In the genomic region with DNA sequence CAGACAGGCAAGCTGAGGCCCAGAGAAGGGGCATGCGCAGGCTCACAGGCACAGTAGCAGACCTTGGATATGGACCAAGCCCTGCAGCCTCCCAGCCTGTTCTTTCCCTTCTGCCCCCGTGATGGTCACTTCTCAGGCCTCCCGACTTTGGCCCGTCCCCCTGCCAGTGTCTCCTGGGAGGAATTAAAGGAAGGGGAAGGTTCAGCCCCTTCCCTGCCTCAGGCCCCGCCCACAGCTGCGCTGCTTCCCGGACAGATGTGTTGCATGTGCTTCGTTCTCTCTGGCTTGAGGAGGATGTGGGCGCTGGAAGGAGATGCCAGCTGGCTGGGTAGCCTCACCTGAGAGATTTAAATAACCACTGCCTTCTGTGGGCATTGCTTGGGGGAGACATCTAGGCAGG, we compare ENCODE assay signal across 10 mouse cellular contexts. TPM values are rescaled to one million over a fixed set of nuclear protein-coding genes. Genes with fewer than 3 reads are reported as not detected.
DNase-seq lines count a peak whose midpoint lies in the region; ATAC-seq lines count a peak whose summit lies in the region.
"Had no signal": no experiment of that assay in that cellular context is flagged by ENCODE, and none has a peak within 500 bp of the region (broad histone marks: within the 10 kb centered on the region; RNA-seq: fewer than 3 reads in every experiment).

No protein-coding gene starts in this region.

- no peaks in the 10 kb centered on the region for H3K36me3 ChIP-seq in kidney, embryonic 15.5 days
- no peaks in the 10 kb centered on the region for H3K36me3 ChIP-seq in midbrain, embryonic 16.5 days (ENCODE audit: control insufficient read depth, insufficient read depth, low read length)

- H3K27me3 ChIP-seq in kidney, embryonic 15.5 days: peaks cover 68% of the 10 kb centered on the region
- peaks cover 48% of the 10 kb centered on the region for H3K27me3 ChIP-seq in midbrain, embryonic 16.5 days (ENCODE audit: control insufficient read depth, insufficient read depth, low read depth, low read length)

- peaks cover 56% of the 10 kb centered on the region for H3K4me1 ChIP-seq in kidney, embryonic 15.5 days
- H3K4me1 ChIP-seq in midbrain, embryonic 16.5 days (ENCODE audit: control insufficient read depth, insufficient read depth, low read length): peaks cover 19% of the 10 kb centered on the region

- DNase-seq in adrenal gland, postnatal 14 days: peak; percentile 46
- no peak for DNase-seq in adrenal gland, adult 18-20 months (ENCODE audit: low spot score in 2 of 2)
- DNase-seq in kidney, postnatal 25 days: peak; percentile 52 to 70
- peak; percentile 50 for DNase-seq in gastrocnemius, postnatal 10 days
- DNase-seq in testis, postnatal 10 days (ENCODE audit: low spot score): peak; percentile 81
- no peak for DNase-seq in T-cell, adult 2 months (ENCODE audit: low spot score)

- WGBS in kidney, embryonic 15.5 days: 12% methylated on average over 9 of the region's 9 CpGs
- WGBS in midbrain, embryonic 16.5 days: 12% methylated on average over 9 of the region's 9 CpGs

- H3K4me2 ChIP-seq in kidney, embryonic 15.5 days: no peak overlapping the region
- H3K4me2 ChIP-seq in midbrain, embryonic 16.5 days (ENCODE audit: low read length): no peak overlapping the region

- no peak overlapping the region for H3K27ac ChIP-seq in kidney, embryonic 15.5 days
- H3K27ac ChIP-seq in midbrain, embryonic 16.5 days (ENCODE audit: low read length): no peak overlapping the region

- no peak overlapping the region for H3K9ac ChIP-seq in kidney, embryonic 15.5 days
- H3K9ac ChIP-seq in midbrain, embryonic 16.5 days (ENCODE audit: low read depth, low read length): no peak overlapping the region

- no peak overlapping the region for H3K4me3 ChIP-seq in kidney, embryonic 15.5 days (replicated peaks)
- no peak overlapping the region for H3K4me3 ChIP-seq in midbrain, embryonic 16.5 days (ENCODE audit: low read depth, low read length)

- no peak for ATAC-seq in kidney, embryonic 15.5 days (replicated peaks; ENCODE audit: low FRiP score)
- ATAC-seq in midbrain, embryonic 16.5 days: no peak

- H3K9me3 ChIP-seq in kidney, embryonic 15.5 days (replicated peaks): no peaks in the 10 kb centered on the region
- H3K9me3 ChIP-seq in midbrain, embryonic 16.5 days (replicated peaks; ENCODE audit: control insufficient read depth, low read length, poor library complexity, severe bottlenecking): no peaks in the 10 kb centered on the region

RNA-seq across cellular contexts. Expression of gene Kdelr3, which starts 2.3 kb away (rescaled TPM):
- total RNA-seq in adrenal gland, postnatal 14 days (2021): 6.8 and 7.3 TPM in 2 replicates
- total RNA-seq in adrenal gland, adult 18-20 months (2021): 1 to 10 TPM; 1.6 to 4.0 TPM
- polyA plus RNA-seq in kidney, embryonic 15.5 days (2015; fragmentation: Nextera tagmentation; extraction: Ambion mirVana): 69.5 and 71.8 TPM in 2 replicates
- 10 to 100 TPM; 29.9 to 38.0 TPM for total RNA-seq in gastrocnemius, postnatal 10 days (2021)
- polyA plus RNA-seq in midbrain, embryonic 16.5 days (2015; fragmentation: Nextera tagmentation; extraction: Ambion mirVana): 7.5 and 9.3 TPM in 2 replicates

RNA-seq across cellular contexts. Expression of gene Kcnj4, which starts 8.9 kb away (rescaled TPM):
- 0.19 and 0.23 TPM in 2 replicates for total RNA-seq in adrenal gland, postnatal 14 days (2021)
- under 1 TPM in 1 of 2 experiments, not detected in 1; 0.42 TPM for total RNA-seq in adrenal gland, adult 18-20 months (2021)
- 0.08 and 0.12 TPM in 2 replicates for polyA plus RNA-seq in kidney, embryonic 15.5 days (2015; fragmentation: Nextera tagmentation; extraction: Ambion mirVana)
- under 1 TPM; 0.26 to 0.27 TPM for total RNA-seq in gastrocnemius, postnatal 10 days (2021)
- polyA plus RNA-seq in midbrain, embryonic 16.5 days (2015; fragmentation: Nextera tagmentation; extraction: Ambion mirVana): not detected in 2 replicates
- total RNA-seq: megakaryocyte progenitor cell, adult 5-6 weeks had no signal
- polyA plus RNA-seq: spleen, adult 2 months had no signal

RNA-seq across cellular contexts. Expression of gene Ddx17, which starts 32.6 kb away (rescaled TPM):
- total RNA-seq in adrenal gland, postnatal 14 days (2021): 281 and 315 TPM in 2 replicates
- 100 to 1,000 TPM; 263 to 265 TPM for total RNA-seq in adrenal gland, adult 18-20 months (2021)
- 50.0 and 51.0 TPM in 2 replicates for polyA plus RNA-seq in kidney, embryonic 15.5 days (2015; fragmentation: Nextera tagmentation; extraction: Ambion mirVana)
- 100 to 1,000 TPM in 1 of 2 experiments, 10 to 100 TPM in 1; 94.8 to 163 TPM for total RNA-seq in gastrocnemius, postnatal 10 days (2021)
- 49.8 and 56.8 TPM in 2 replicates for polyA plus RNA-seq in midbrain, embryonic 16.5 days (2015; fragmentation: Nextera tagmentation; extraction: Ambion mirVana)

RNA-seq across cellular contexts. Expression of gene Csnk1e, which starts 58.6 kb away (rescaled TPM):
- total RNA-seq in adrenal gland, postnatal 14 days (2021): 66.7 and 85.8 TPM in 2 replicates
- 10 to 100 TPM; 69.2 to 80.6 TPM for total RNA-seq in adrenal gland, adult 18-20 months (2021)
- 87.0 and 90.6 TPM in 2 replicates for polyA plus RNA-seq in kidney, embryonic 15.5 days (2015; fragmentation: Nextera tagmentation; extraction: Ambion mirVana)
- total RNA-seq in gastrocnemius, postnatal 10 days (2021): 10 to 100 TPM; 55.5 to 60.8 TPM
- polyA plus RNA-seq in midbrain, embryonic 16.5 days (2015; fragmentation: Nextera tagmentation; extraction: Ambion mirVana): 193 and 218 TPM in 2 replicates

Comparison
In these comparisons a context has a peak if more than half of its experiments do, and no peak if none do; other contexts are left out.
1. DNase-seq: peak in adrenal gland, postnatal 14 days (single experiment), kidney, postnatal 25 days (2 of 2), gastrocnemius, postnatal 10 days (single experiment) and testis, postnatal 10 days (single experiment); none in adrenal gland, adult 18-20 months (0 of 2) and T-cell, adult 2 months (single experiment).